Mouse (Mus musculus): ENCODE measurements around the gene Dusp9.

The Dusp9 gene

DNA sequence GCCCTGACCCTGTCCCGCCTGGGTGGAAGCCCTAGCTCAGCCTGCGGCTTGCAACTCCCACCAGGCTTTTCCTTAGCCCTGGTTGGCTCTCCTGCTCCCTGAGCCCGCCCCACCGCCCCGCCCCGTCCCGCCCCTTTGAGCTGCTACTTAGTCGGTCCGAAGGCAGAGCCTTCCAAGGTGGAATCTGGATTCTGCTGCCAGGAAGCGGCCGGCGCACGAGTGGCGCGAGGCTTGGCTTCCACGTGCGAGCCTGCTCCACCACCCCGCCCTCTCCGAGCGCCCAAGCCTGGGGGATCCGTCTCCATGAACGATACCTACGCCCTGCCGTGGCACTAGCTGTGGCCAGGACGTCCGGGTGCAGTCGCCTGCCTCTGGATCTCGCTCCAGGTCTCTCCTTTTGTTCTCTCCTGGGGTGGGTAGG, at the start of gene Dusp9:
Gene Dusp9, plus strand, starts transcription at position 165 of the 421 bp plus-strand sequence.
- no peak for DNase-seq

DNA sequence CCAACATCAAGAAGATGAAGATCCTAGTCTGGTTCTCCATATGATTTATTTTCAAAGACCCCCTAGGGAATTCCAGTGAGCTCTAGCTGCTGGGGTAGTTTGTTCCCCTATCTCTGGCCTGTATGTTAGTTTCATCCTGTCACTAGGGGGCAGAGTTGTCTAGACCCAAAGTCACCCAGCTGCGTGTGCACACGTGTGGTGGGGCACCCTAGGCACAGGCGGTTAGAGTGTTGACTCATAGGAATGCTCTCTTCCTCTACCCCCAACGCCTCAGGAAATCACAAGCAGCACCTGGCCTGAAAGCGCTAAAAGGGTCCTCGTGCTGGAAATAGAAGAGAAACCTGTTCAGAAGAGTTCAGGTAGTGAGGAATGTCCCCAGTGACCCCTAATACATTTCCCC, 46.0 kb upstream of the Dusp9 start:
- peak in 1 of 2 experiments; percentile 20 for DNase-seq

DNA sequence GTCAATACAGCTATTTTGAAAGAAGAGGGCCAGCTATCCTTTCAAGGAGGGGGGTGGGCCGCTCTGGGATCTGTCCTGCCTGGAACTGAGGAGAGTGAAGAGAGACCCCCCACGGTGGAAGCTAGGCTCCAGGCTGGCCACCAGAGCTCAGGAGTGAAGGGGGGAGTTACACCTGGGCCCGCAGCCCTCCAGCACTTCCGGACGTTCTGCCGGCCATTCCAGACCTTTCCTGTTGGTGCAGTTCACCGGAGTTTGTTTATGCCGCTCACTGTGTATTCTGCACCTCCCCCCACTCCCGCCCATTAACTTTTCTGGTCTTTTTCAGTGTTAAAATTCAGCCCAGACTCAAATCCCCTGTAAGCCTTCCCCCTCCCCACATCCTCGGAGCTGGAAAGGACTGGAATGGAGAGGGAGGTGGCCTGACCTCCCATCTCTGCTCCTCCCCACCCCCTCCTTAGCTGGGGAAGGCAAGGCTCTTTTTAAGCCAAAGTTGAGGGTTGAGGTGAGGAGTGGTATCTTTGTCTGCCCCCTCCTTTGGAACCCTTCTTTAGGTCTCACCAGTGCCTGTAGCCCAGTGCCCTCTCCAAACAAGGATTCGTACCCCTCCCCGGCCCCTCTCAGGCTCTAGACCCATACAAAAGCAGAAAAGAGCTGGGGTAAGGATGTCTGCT, 44.6 kb upstream of the Dusp9 start:
- no peak for DNase-seq

DNA sequence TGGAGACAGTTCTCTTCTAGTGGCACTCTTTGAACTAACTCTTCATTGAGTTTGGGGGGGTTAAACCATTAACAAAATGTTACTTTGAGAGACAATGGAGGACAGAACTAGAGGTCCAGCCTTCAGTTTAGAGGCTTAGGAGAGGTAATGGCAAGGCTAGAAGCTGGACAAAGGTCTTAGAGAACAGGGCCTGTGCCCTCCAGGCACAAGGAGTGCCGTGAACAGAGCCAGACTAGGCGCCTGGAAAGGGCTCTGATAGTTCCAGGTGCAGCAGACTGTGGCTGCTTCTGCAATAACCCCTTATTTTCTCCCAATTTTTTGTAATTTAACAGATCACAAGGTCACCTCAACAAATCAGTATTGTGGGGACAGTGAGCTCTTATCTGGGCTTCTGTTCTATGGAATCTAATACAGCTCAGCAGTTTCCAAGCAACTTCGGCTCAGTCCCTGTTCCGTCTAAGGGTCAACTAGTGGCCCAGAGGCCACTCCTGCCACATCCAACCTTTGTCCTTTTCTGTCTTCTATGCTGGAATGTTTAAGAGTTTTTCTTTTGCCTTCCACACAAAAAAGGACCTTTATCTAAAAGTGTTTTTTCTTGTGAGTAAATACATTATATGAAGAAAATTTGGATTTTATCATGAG, 43.8 kb upstream of the Dusp9 start:
- DNase-seq, result no peak

DNA sequence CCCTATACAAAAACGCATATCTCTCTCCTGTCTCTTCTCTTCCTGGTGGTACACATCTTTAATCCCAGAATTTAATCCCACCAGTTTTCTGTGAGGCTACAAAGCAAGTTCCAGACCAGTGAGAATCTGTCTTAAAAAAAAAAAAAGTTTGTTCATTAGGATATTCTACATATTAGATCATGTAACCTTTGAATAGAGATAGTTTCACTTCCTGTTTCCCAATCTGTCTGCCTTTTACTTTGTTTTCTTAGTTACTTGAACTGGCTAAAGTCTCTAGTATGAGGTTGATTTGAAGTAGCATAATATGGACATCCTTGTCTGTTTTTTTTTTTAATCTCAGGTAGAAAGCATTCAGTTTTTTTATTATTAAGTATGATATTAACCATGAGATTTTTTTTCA, 37.8 kb upstream of the Dusp9 start:
- DNase-seq, result no peak

DNA sequence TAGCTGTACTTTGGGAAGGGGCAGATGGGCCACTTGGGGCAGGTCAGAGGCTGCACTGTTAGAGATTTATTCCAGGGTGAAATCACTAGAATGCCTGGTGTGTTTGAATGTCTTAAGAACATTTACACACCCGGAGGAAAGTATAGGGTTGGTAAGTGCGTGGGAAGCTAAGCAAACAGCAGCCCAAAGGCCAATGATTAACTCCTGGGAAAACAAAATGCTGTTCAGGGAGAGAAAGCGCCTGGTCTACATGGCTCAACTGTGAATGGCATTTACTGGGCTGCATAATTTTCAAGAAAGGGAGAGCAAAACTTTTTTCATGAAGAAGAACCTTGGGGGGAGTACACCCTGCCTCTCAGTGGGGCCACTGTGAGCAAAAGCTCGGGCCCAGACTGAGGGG, 25.6 kb upstream of the Dusp9 start:
- DNase-seq, result no peak

DNA sequence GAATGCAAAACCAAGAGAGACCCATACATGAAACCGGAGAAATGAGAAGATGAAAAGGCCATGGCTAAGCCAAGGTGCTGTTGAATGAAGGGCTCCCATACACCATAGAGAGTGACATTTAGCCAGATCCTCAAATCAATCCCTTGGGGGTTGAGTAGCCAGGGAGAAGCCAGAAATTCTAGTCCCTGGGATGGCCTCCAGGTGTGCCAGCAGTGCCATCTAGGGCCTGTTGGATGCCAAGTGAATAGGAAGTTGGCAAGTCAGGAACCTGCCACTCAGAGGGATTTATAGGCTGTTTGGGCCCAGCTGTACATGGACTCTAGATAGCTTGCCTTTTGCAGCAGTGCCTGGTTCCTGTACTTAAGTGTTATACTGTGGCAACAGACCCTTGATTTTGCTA, 23.3 kb upstream of the Dusp9 start:
- no peak for DNase-seq

DNA sequence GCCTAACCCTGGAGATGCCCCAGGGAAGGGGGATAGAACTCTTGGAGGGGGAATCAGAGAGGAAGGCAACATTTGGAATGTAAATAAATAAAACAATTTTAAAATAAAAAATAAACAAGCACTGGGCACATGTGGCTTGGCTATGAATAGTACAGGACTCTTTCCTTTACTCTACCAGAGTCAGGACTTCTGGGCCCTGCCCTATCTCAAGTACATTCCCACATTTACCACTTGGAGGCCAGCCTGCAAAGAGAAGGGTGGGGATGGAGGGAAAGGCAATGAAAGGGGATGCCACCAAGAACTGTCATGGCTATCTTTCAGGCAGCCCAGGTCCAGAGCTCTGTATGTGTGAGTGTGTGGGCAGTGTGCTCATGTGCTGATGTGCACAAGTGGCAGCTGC, 19.8 kb upstream of the Dusp9 start:
- DNase-seq, result no peak

DNA sequence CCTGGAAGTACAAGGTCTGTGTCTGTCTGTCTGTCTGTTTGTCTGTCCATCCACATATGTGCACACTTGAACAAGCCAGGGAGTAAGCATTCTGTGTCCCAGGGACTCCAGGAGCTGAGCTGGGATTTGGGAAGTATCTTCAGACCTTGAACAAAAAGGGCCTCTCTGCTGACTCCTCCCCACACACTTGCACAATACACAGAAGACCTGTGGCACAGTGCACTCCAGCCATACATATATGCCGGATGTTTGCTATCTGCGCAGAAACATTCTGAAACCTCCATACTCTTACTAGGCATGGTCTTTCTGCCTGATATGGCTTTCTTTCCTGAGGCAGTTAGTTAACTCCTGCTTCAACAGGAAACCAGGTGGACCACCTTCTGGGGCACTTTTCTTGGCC, 19.3 kb upstream of the Dusp9 start:
- no peak for DNase-seq

DNA sequence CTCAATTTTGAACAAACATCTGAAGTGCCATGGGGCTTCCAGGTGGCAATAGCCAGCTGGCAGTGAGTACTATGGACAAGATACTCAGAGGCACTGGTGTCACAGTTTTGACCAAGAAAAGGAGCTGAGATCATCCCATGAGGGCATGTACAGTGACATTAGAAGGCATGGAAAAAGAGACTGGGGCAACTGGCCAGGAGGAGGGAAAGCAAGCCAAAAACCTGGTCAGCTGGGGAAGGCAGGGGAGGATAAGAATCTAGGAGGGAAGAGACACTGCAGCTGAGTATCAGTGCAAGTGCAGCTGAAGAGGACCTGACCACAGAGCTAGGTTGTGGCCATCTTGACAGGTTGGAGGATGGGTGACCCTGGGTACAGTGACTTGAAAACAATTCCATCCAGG, 12.2 kb upstream of the Dusp9 start:
- peak; percentile 22 for DNase-seq

DNA sequence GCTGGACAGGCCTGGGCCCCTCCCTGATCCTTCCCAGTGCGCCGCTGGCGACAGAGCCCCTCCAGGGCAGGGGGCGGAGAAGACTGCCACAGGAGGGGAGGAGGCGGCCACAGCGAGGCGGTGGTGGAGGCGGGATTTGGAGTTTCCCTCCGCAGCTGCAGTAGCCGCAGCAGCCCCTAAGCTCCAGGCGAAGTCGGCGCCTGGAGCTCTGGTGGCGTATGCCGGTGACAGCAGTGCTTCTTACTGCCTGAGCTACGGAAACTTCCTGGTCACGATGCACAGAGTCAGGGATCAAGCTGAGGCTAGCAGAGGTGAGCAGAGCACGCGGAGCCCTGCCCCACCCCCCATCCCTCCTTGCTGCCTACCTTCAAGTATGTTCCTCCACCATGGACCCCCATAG, 3.8 kb upstream of the Dusp9 start:
- DNase-seq, result no peak

DNA sequence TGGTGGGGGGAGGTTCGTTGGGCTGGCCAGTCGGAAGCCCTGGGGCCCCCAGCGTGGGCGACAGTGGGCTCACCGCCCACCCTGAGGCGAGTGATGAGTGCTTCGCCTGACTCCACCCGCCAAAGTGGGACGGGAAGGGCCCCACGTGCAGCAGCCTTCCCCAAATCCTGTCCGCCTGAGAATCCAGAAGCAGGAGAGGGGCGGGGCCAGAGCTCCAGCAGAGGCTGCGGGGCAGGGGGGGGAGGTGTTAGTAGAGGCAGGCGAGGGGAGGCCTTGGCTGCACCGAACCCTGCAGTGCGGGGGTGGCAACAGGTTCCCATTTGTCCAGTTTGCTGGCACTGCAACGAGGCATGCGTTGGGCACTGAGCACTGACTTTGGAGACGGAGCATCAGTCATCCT, 1.8 kb upstream of the Dusp9 start:
- DNase-seq, result no peak

DNA sequence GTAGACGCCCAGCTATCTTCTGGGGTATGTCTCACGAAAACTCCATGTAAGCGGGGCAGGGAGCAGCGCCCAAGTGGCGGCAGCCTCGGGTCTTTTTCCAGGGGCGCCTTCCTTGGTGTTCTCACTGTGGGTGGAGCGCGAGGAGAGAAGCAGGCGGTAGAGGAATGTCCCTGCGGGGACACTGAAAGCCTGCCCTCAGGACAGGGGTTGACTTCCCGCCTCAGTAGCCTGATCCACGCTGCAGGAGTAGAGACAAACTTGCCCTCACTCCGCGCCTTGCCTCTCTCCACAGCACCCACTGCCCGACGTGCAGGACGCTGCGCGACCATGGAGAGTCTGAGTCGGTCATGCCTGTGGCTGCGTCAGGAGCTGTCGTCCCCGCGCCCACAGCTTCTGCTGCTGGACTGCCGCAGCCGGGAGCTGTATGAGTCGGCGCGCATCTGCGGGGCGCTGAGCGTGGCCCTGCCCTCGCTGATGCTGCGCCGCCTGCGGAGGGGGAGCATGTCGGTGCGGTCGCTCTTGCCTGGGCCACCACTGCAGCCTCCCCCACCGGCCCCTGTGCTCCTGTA, 766 bp downstream of the Dusp9 start:
- no peak for DNase-seq

DNA sequence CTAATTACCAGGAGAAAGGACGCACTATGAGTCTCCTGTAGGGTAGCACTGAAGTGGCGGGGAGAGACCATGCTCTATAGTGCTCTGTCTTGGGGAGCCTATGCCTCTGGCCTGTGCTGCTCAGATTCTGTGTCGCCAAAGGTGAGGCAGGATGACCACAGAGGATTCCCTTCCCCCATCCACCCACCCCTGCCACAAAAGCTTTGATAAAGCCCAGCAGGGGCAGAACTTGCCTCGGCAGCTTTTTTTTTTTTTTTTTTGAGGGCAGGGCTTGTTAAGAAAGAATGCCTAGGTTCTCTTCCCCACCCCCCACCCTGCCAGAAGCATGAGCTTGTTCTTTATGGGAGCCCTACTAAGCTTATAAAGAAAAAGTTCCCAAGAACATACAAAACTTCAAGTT, 5.9 kb downstream of the Dusp9 start:
- no peak for DNase-seq

DNA sequence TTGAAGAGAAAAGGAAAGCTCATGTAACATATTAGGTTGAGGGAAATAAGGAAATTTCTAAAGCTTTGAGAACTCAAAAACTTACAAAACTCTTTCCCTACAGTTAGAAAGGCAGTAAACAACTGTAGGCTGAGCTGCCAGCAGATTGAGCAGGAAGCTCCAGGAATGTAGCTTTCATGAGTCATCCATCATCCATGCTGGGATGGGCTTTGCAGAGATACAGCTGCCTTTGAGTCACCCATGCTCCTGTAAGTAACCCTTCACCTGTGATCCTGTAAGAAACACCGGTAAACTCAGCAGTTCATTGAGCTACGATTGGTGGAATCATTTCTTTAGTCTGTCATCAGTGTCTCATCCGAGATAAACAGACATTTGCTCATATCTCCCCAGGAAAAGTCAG, 11.7 kb downstream of the Dusp9 start:
- no peak for DNase-seq

DNA sequence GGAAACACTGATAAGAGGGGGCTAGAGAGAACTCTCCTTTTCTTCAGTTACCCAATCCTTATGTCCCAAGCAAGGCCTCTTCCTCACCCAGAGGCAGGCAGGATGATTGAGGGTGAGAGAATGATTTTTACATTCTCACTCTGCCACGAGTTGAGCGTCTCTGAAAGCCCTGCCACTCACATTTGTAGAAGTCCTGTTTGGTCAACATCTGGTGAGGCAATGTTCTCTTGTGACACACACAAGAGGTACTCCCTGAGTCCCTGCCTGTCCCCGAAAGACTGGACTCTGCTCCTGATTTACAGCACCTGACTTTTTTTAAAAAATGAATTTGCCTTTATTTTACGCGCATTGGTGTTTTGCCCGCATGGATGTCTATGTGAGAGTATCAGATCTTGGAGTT, 14.2 kb downstream of the Dusp9 start:
- no peak for DNase-seq

DNA sequence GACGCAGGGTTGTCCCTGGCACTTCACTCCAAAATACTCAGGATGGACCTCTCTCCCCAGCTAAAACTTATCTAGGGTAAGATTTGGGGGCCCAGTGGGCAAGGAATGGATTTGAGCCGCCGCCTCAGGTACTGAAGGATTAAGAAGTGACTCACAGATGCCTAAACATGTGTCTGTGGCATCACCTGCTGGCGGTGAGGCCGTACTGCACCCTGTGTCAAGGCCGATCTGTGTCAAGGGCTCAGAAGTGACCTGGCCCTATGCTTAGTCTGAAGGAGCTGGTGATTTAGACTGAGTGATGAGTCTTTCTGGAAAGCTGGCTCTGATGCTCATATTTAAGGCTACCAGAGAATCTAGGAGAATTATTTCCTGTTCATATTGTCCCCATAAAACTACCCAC, 15.0 kb downstream of the Dusp9 start:
- DNase-seq, result peak; percentile 59 to 79

DNA sequence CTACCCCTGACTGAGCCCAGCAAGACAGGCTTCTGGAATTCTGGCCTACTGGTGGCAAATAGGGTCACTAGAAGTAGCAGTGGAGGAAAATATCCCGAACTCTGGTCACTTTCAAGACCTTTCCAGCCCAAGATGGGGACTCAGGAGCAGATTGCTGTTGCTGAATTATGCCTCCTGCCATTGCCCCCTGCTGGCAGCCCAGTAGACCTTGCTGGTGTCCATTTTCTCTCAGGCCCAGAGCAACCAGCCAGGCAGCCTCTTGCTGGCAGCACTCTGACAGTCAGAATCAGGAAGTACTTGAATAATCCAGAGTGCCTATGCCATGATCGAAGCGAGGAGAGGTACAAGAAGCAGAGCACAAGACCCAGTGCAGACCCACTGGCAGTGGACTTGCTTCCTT, 16.3 kb downstream of the Dusp9 start:
- DNase-seq, result no peak

DNA sequence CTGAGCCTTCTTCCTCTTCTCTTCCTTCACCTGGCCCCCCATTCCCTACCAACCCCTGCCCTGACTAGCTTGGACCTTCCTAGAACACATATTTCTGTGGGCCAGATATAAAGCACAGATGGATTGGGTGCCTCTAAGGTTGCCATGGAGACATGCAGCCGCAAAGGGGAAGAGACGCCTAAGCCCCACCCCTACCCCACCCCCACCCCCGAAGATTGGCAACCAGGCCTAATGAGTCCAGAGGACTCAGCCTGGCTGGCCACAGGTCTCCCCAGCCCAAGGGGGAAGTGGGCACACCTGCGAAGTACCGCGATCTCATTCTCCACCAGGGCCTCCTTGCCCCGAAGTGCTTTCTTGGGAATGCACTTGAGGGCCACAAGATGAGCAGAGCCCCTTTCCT, 19.2 kb downstream of the Dusp9 start:
- DNase-seq, result no peak

DNA sequence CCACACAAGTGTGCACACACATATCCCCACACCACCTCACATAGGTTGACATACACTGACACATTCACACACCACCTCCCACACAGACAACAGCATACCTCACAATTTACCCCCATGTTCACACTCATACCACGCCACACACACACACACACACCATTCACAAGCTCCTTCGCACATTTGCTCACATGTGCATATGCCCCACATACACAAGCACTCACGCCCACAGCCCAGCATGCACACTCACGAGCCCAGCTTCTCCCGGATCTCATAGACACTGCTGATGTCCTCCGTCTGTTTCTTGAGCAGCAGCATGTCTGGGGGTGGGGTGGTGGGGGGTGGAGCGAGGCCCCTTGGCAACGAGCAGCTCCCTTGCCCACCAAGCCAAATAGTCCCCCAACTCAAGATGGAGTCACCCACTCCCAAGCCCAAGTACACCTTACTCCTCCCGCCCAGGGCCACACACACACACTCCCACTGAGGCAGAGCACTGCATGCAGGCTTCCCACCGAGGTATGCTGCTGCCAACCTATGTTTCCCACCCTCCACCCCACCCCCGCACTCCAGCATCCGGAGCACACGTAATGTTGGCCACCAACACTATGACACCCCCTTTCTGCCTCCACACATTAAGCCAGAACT, 19.8 kb downstream of the Dusp9 start:
- no peak for DNase-seq

DNA sequence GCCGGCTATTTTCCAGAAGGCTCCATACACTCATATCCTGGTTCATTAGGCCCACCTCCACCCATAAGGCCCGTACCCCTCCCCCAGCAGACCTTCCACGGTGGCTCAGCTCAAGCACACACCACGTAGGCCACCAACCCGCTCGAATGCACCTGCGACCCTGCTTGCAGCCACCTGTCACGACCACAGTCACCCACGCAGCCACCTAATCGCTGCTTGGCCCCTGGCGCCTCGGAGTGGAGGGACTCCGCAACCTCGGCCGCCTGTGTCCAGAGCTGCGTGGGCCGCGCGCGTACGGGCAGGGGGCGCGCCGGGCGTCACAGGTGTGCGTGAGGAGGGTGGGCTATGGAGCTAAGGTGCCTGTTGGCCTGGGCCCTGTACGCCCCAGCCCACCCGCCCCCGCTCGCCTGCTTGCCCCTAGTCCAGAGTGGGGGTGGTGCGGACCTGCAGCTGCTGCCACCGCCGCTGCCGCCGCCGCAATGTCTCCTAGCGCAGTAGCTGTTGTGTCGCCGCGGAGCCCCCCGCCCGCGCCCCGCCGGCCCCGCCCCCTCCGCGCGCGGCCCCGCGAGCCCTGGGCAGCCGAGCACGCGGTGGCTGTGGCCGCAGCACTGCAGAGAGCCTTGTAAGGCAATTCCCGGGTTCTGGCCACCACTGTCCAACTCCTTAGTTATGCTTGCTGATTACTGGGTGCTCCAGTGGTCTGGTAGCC, 20.5 kb downstream of the Dusp9 start, which contains the start of gene Pnck:
Gene Pnck, minus strand, starts transcription at position 543 of the 709 bp plus-strand sequence.
- DNase-seq, result peak; percentile 27 to 53

DNA sequence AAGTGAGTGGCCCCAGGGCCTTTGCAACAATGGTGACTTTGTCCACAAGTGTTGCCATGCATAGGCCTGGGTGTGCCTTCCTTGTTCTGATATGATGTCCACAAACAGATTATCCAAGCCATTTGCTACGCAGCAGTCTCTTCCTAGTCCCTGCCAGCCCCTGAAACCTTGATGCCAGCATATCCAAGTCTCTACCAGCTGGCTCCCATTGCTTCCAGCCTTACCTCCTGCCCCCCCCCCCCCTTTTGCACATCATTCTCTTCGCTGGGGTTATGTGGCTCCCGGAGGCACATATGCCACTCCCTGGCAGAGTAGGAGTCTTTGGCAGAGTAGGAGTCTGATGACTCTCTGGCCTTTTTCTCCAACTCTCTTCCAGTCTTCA, 21.1 kb downstream of the Dusp9 start:
- DNase-seq, result no peak

DNA sequence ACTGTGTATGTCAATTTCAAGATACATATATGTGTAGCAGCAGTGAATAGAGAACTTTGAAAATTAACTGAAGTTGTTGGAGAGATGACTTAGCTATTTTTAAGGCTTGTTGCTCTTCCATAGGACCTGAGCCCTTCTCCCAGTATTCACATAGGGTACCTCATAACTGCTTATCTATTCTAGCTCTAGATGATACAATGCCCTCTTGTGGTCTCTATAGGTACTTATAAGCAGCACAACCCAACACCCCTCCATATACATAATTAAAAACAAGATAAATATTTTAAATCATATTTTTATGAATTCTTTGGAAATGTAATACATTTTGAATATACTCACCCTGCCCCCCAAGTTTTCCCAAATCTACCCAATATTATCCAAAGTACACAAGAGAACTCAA, 23.9 kb downstream of the Dusp9 start:
- DNase-seq, result no peak

Data from cerebellum, adult 18-20 months (tissue).